Mouse (Mus musculus): ENCODE measurements around the gene Pitpnm3. TPM values are rescaled to one million over a fixed set of nuclear protein-coding genes. Genes with fewer than 3 reads are reported as not detected.

Pitpnm3 gene
- polyA plus RNA-seq, 1 experiment from 2014 or later = 0.07 TPM

DNA sequence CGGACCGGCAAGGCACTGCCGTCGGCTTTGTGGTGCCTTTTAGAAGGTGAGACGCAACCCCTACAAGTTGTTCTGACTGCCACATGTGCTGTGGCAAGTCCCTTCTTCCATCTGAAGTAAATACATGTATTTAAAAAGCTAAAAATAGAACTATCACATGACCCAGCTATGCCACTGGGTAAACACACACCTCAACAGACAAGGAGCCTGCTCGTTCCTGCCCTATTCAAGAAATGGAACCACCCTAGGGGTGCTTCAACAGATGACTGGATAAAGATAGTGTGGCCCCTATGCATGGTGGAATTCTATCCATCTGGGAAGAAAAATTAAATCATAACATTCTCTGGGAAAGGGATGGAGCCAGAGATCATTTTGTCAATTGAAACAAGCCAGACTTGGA lies 112.8 kb downstream of the Pitpnm3 start:
- no peak overlapping the region for H3K4me3 ChIP-seq (ENCODE audit: low read depth, low read length)
- no peaks in the 10 kb centered on the region for H3K36me3 ChIP-seq (ENCODE audit: control insufficient read depth, insufficient read depth, low read length)
- 72% methylated on average over 6 of the region's 6 CpGs for WGBS (ENCODE audit: insufficient replicate concordance)
- H3K9ac ChIP-seq (ENCODE audit: low read depth, low read length) = no peak overlapping the region
- H3K27ac ChIP-seq (ENCODE audit: low read depth, low read length) = no peak overlapping the region
- H3K4me1 ChIP-seq (ENCODE audit: control insufficient read depth, insufficient read depth, low read length) = peaks cover 3% of the 10 kb centered on the region; the same call in 1 of the 2 replicates
- no peak overlapping the region for H3K4me2 ChIP-seq
- H3K9me3 ChIP-seq (replicated peaks; ENCODE audit: control insufficient read depth, low read length) = no peaks in the 10 kb centered on the region
- no peak for ATAC-seq (replicated peaks; ENCODE audit: insufficient number of reproducible peaks, low FRiP score, low TSS enrichment)
- H3K27me3 ChIP-seq (ENCODE audit: control insufficient read depth, insufficient read depth, low read length) = 0 out of 2 replicates have a peak, but pooled peaks cover 8% of the 10 kb centered on the region

- no peak overlapping the region for H3K4me2 ChIP-seq
- H3K9ac ChIP-seq (ENCODE audit: low read depth, low read length) = no peak overlapping the region
- WGBS (ENCODE audit: insufficient replicate concordance) = 38% methylated on average over 4 of the region's 4 CpGs
- no peak for ATAC-seq (replicated peaks; ENCODE audit: insufficient number of reproducible peaks, low FRiP score, low TSS enrichment)
- H3K27ac ChIP-seq (ENCODE audit: low read depth, low read length) = no peak overlapping the region
- H3K4me1 ChIP-seq (ENCODE audit: control insufficient read depth, insufficient read depth, low read length) = peaks cover 3% of the 10 kb centered on the region; the same call in 1 of the 2 replicates
- 0 out of 2 replicates have a peak, but pooled peaks cover 5% of the 10 kb centered on the region for H3K27me3 ChIP-seq (ENCODE audit: control insufficient read depth, insufficient read depth, low read length)
- no peaks in the 10 kb centered on the region for H3K36me3 ChIP-seq (ENCODE audit: control insufficient read depth, insufficient read depth, low read length)
- H3K4me3 ChIP-seq (ENCODE audit: low read depth, low read length) = no peak overlapping the region
- H3K9me3 ChIP-seq (replicated peaks; ENCODE audit: control insufficient read depth, low read length) = no peaks in the 10 kb centered on the region
Measured at GRCm38 (mm10) chr11:72021015-72021414, 114.6 kb downstream of the Pitpnm3 start.

DNA sequence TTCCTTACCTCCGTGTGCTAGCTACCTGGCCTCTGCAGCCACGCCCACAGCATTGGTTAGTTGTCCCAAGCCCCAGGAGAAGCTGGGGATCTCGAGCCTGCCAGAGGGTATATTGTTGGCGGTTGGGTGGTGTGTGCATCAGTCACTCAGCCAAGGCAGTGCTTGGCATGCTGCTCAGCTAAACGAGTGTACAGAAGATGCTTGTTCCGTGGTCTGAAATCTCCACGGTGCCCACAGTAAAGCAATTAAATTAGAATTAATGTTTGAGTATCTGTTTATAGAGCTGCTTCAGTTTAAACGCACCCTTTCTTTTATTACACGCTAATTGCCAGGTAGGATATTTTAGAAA lies 118.4 kb downstream of the Pitpnm3 start:
- Histone ChIP-seq H3K4me1 (ENCODE audit: control insufficient read depth, insufficient read depth, low read length) (no peaks in the 10 kb centered on the region), H3K36me3 (ENCODE audit: control insufficient read depth, insufficient read depth, low read length) (no peaks in the 10 kb centered on the region), H3K4me3 (ENCODE audit: low read depth, low read length) (no peak overlapping the region), H3K4me2 (no peak overlapping the region), H3K27me3 (ENCODE audit: control insufficient read depth, insufficient read depth, low read length) (no peaks in the 10 kb centered on the region), H3K9me3 (replicated peaks; ENCODE audit: control insufficient read depth, low read length) (no peaks in the 10 kb centered on the region), H3K27ac (ENCODE audit: low read depth, low read length) (no peak overlapping the region), H3K9ac (ENCODE audit: low read depth, low read length) (no peak overlapping the region)
- no peak for ATAC-seq (replicated peaks; ENCODE audit: insufficient number of reproducible peaks, low FRiP score, low TSS enrichment)
- WGBS (ENCODE audit: insufficient replicate concordance) = 76% methylated on average over 9 of the region's 9 CpGs

GRCm38 (mm10) chr11:72016518-72017252 lies 118.9 kb downstream of the Pitpnm3 start:
- no peak overlapping the region for H3K27ac ChIP-seq (ENCODE audit: low read depth, low read length)
- H3K4me1 ChIP-seq (ENCODE audit: control insufficient read depth, insufficient read depth, low read length) = no peaks in the 10 kb centered on the region
- no peaks in the 10 kb centered on the region for H3K36me3 ChIP-seq (ENCODE audit: control insufficient read depth, insufficient read depth, low read length)
- no peak overlapping the region for H3K4me3 ChIP-seq (ENCODE audit: low read depth, low read length)
- H3K9ac ChIP-seq (ENCODE audit: low read depth, low read length) = no peak overlapping the region
- no peaks in the 10 kb centered on the region for H3K9me3 ChIP-seq (replicated peaks; ENCODE audit: control insufficient read depth, low read length)
- 74% methylated on average over 13 of the region's 13 CpGs for WGBS (ENCODE audit: insufficient replicate concordance)
- no peak overlapping the region for H3K4me2 ChIP-seq
- no peak for ATAC-seq (replicated peaks; ENCODE audit: insufficient number of reproducible peaks, low FRiP score, low TSS enrichment)
- H3K27me3 ChIP-seq (ENCODE audit: control insufficient read depth, insufficient read depth, low read length) = no peaks in the 10 kb centered on the region

- Histone ChIP-seq H3K4me3 (ENCODE audit: low read depth, low read length) (no peak overlapping the region), H3K27ac (ENCODE audit: low read depth, low read length) (no peak overlapping the region), H3K4me2 (no peak overlapping the region), H3K9me3 (replicated peaks; ENCODE audit: control insufficient read depth, low read length) (no peaks in the 10 kb centered on the region), H3K27me3 (ENCODE audit: control insufficient read depth, insufficient read depth, low read length) (no peaks in the 10 kb centered on the region), H3K9ac (ENCODE audit: low read depth, low read length) (no peak overlapping the region), H3K4me1 (ENCODE audit: control insufficient read depth, insufficient read depth, low read length) (no peaks in the 10 kb centered on the region), H3K36me3 (ENCODE audit: control insufficient read depth, insufficient read depth, low read length) (no peaks in the 10 kb centered on the region)
- ATAC-seq (replicated peaks; ENCODE audit: insufficient number of reproducible peaks, low FRiP score, low TSS enrichment) = no peak
- WGBS (ENCODE audit: insufficient replicate concordance) = 79% methylated on average over 4 of the region's 4 CpGs
Measured at GRCm38 (mm10) chr11:72014674-72015073, 120.9 kb downstream of the Pitpnm3 start.

DNA sequence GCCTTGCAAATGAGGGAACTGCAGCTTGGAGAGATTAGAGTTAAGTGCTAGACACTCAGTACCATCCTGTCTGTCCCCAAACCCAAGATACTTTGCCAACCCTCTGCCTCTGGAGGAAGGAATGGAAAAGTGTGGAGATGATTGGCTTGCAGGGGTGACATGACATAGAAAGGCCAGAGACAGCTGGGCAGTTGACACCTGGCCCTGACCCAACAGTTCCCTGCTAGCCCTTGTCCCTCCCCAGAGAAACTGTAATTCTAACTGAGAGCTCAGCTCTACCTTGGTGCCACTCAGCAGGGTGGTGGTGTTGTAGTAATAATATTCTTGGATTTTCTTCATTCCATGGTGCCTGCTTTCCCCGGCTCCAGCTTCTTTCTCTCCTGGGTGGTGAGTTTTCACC lies 123.6 kb downstream of the Pitpnm3 start:
- Histone ChIP-seq H3K4me1 (ENCODE audit: control insufficient read depth, insufficient read depth, low read length) (0 out of 2 replicates have a peak, but pooled peaks cover 2% of the 10 kb centered on the region), H3K9ac (ENCODE audit: low read depth, low read length) (no peak overlapping the region), H3K27ac (ENCODE audit: low read depth, low read length) (no peak overlapping the region), H3K9me3 (replicated peaks; ENCODE audit: control insufficient read depth, low read length) (no peaks in the 10 kb centered on the region), H3K27me3 (ENCODE audit: control insufficient read depth, insufficient read depth, low read length) (no peaks in the 10 kb centered on the region), H3K4me3 (ENCODE audit: low read depth, low read length) (no peak overlapping the region), H3K36me3 (ENCODE audit: control insufficient read depth, insufficient read depth, low read length) (no peaks in the 10 kb centered on the region), H3K4me2 (no peak overlapping the region)
- no peak for ATAC-seq (replicated peaks; ENCODE audit: insufficient number of reproducible peaks, low FRiP score, low TSS enrichment)
- WGBS (ENCODE audit: insufficient replicate concordance) = 69% methylated on average over 1 of the region's 1 CpGs

GRCm38 (mm10) chr11:72010940-72011722 lies 124.4 kb downstream of the Pitpnm3 start:
- no peak overlapping the region for H3K27ac ChIP-seq (ENCODE audit: low read depth, low read length)
- ATAC-seq (replicated peaks; ENCODE audit: insufficient number of reproducible peaks, low FRiP score, low TSS enrichment) = no peak
- no peak overlapping the region for H3K4me3 ChIP-seq (ENCODE audit: low read depth, low read length)
- 54% methylated on average over 9 of the region's 9 CpGs for WGBS (ENCODE audit: insufficient replicate concordance)
- H3K36me3 ChIP-seq (ENCODE audit: control insufficient read depth, insufficient read depth, low read length) = no peaks in the 10 kb centered on the region
- H3K9ac ChIP-seq (ENCODE audit: low read depth, low read length) = no peak overlapping the region
- no peaks in the 10 kb centered on the region for H3K9me3 ChIP-seq (replicated peaks; ENCODE audit: control insufficient read depth, low read length)
- H3K27me3 ChIP-seq (ENCODE audit: control insufficient read depth, insufficient read depth, low read length) = no peaks in the 10 kb centered on the region
- H3K4me1 ChIP-seq (ENCODE audit: control insufficient read depth, insufficient read depth, low read length) = 0 out of 2 replicates have a peak, but pooled peaks cover 2% of the 10 kb centered on the region
- no peak overlapping the region for H3K4me2 ChIP-seq

DNA sequence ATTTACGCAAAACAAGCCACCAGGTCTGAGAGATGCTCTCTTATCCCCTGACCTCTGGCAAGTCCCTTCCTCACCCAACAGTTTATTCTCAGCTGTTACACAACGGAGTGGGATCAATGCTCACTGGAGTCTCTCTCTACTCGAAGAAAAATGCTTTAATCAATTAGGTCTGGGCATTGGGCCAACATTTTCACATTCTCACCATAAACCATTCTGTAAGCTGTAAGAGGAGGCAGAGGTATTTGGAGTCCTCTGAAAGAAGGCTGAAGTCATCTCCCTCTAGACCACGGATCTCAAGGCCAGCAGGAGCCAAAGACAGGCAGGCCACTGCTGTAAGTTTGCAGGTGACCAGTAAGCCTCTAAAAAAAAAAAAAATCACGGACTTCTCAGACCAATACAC lies 125.2 kb downstream of the Pitpnm3 start:
- H3K36me3 ChIP-seq (ENCODE audit: control insufficient read depth, insufficient read depth, low read length) = no peaks in the 10 kb centered on the region
- WGBS (ENCODE audit: insufficient replicate concordance) = 43% methylated on average over 5 of the region's 5 CpGs
- H3K27me3 ChIP-seq (ENCODE audit: control insufficient read depth, insufficient read depth, low read length) = no peaks in the 10 kb centered on the region
- H3K9ac ChIP-seq (ENCODE audit: low read depth, low read length) = no peak overlapping the region
- ATAC-seq (replicated peaks; ENCODE audit: insufficient number of reproducible peaks, low FRiP score, low TSS enrichment) = no peak
- H3K27ac ChIP-seq (ENCODE audit: low read depth, low read length) = no peak overlapping the region
- H3K4me2 ChIP-seq = no peak overlapping the region
- H3K4me1 ChIP-seq (ENCODE audit: control insufficient read depth, insufficient read depth, low read length) = 0 out of 2 replicates have a peak, but pooled peaks cover 2% of the 10 kb centered on the region
- H3K9me3 ChIP-seq (replicated peaks; ENCODE audit: control insufficient read depth, low read length) = no peaks in the 10 kb centered on the region
- H3K4me3 ChIP-seq (ENCODE audit: low read depth, low read length) = no peak overlapping the region
